Mouse (Mus musculus) ES-E14 (cell line): Measurements from ENCODE around the gene Asic3.

Experiments
- HCFC1 ChIP-seq: IDR thresholded peaks from 2 replicates; pipeline ENCODE4 v1.6.1; 2012; ENCODE audit warnings: low read length, inconsistent platforms, borderline replicate concordance; ENCODE audit not compliant: insufficient read depth
- ZNF384 ChIP-seq: IDR thresholded peaks from 2 replicates; pipeline ENCODE4 v1.6.1; 2012; ENCODE audit warnings: low read depth, low read length, inconsistent platforms

DNA sequence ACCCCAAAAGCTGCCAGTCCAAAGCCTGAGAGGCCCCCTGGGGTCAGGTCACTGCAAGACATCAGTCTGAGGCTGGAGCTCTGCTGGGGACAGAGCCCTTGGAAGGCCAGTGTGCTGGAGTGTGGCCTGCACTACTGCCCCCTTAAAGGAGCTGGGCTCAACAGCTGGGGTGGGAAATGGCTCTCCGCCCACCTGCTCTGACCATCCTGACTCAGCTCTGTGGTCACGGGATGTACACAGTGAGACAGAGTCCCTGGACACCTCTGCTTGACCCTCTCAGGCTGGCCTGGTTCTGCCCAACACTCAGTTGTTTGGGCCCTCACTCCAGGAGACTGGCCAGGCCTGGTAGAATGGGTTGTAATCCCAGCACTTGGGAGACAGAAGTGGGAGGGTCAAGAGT lies 3.7 kb upstream of the Asic3 start:
- TF ChIP-seq ZNF384 = no peak
- no peak for TF ChIP-seq HCFC1
